Mouse (Mus musculus): ENCODE results near the gene Map3k21. TPM values are rescaled to one million over a fixed set of nuclear protein-coding genes. Genes with fewer than 3 reads are reported as not detected.

Map3k21 gene
- polyA plus RNA-seq, 1 experiment from 2014 or later = 5.3 TPM

DNA sequence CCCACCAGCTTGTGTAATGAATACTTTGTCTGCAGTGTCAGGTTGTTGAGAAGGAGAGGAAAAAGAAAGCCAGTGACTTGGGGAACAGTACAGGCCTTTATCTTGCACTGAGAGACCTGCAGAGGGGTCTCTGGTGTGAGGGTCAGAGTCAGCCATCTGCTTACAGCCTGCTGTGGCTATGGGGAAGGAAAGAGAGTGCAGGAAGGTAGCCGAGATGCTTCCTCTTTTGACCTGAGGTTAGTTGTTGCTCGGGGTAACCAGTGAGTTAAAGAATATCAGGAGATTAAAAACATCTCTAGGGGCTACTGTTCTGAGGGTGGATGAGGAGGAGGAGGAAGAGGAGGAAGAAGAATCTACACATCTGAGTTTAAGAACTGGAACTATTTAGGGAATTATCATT lies 77.7 kb downstream of the Map3k21 start:
- no peaks in the 10 kb centered on the region for H3K36me3 ChIP-seq (ENCODE audit: insufficient read depth)
- no peaks in the 10 kb centered on the region for H3K9me3 ChIP-seq (ENCODE audit: low read depth, low read length)
- no peak overlapping the region for H3K27ac ChIP-seq (ENCODE audit: low read depth)
- WGBS = 55% methylated on average over 2 of the region's 2 CpGs
- H3K27me3 ChIP-seq (ENCODE audit: insufficient read depth, low read length) = peaks cover 2% of the 10 kb centered on the region; the same call in 1 of the 2 replicates
- no peaks in the 10 kb centered on the region for H3K4me1 ChIP-seq (ENCODE audit: insufficient read depth)
- ATAC-seq (ENCODE audit: insufficient read depth) = no peak
- DNase-seq = no peak
- H3K4me3 ChIP-seq (ENCODE audit: low read depth, low read length) = no peak overlapping the region
- TF ChIP-seq CTCF (IDR thresholded peaks at IDR 0.05; ENCODE audit: low read depth) = no peak
- no peak overlapping the region for H3K4me2 ChIP-seq
- H3K9ac ChIP-seq = no peak overlapping the region

DNA sequence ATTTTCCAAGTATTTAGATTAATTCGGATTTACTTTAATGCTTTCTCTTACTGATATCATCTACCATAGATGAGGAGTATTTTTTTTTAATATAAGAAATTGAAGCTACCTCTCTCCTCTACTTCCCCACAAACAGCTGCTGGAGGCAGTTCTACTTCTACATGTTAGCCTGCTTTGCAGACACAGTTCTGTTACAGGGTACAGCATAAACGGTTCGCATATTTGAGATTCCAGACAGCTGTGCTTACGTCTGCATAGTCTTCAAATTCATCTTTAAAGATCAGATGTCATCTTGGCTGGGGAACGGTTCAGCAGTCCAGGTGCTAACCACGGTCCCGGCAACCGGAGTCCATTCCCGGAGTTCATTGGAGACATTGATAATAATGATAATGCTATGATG lies 83.4 kb downstream of the Map3k21 start:
- ATAC-seq (ENCODE audit: insufficient read depth) = no peak
- Histone ChIP-seq H3K36me3 (ENCODE audit: insufficient read depth) (no peaks in the 10 kb centered on the region), H3K4me2 (no peak overlapping the region), H3K4me1 (ENCODE audit: insufficient read depth) (no peaks in the 10 kb centered on the region), H3K27ac (ENCODE audit: low read depth) (no peak overlapping the region), H3K9ac (no peak overlapping the region), H3K9me3 (ENCODE audit: low read depth, low read length) (no peaks in the 10 kb centered on the region), H3K27me3 (ENCODE audit: insufficient read depth, low read length) (peaks cover 34% of the 10 kb centered on the region), H3K4me3 (ENCODE audit: low read depth, low read length) (no peak overlapping the region)
- 34% methylated on average over 9 of the region's 9 CpGs for WGBS
- no peak for TF ChIP-seq CTCF (IDR thresholded peaks at IDR 0.05; ENCODE audit: low read depth)
- peak; percentile 33 for DNase-seq

DNA sequence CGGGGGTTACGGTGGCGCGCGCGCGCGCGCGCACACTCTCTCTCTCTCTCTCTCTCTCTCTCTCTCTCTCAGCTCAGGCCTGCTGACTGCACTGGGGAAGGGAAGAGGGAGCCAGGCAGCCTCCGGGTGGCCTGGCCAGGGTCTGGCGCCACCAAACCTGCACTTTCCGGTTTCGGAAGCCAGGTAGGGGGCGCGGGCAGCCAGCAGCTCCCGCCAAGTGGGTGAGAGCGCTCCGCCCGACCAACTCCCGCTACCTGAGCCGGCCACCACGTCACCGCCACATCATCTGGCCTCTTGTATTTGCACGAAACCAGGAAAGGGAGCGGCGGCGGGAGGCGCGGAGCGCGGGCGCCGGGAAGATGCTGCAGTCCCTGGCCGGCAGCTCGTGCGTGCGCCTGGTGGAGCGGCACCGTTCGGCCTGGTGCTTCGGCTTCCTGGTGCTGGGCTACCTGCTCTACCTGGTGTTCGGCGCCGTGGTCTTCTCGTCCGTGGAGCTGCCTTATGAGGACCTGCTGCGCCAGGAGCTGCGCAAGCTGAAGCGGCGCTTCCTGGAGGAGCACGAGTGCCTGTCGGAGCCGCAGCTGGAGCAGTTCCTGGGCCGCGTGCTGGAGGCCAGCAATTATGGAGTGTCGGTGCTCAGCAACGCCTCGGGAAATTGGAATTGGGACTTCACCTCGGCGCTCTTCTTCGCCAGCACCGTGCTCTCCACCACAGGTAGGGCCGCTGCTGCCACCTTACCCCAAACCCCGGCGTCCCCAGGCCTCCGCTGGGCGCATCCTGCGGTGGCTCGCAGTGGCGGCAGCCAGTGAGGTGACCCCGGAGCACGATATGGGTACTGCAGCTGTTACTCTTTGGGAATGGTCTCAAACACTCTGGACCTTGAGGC lies 85.1 kb downstream of the Map3k21 start, which contains the start of gene Kcnk1:
TSS of gene Kcnk1 (plus strand) at position 70 of the 886 bp plus-strand sequence.
- ATAC-seq (ENCODE audit: insufficient read depth) (peak; percentile 80), DNase-seq (peak; percentile 78)
- Histone ChIP-seq H3K4me1 (ENCODE audit: insufficient read depth) (peaks cover 5% of the 10 kb centered on the region; the same call in 1 of the 2 replicates), H3K4me2 (peak within 1 kb of the TSS; percentile 74), H3K9ac (peak within 1 kb of the TSS; percentile 65), H3K36me3 (ENCODE audit: insufficient read depth) (no peaks in the 10 kb centered on the region), H3K27me3 (ENCODE audit: insufficient read depth, low read length) (peaks cover 34% of the 10 kb centered on the region), H3K27ac (ENCODE audit: low read depth) (peak within 1 kb of the TSS; percentile 81), H3K4me3 (ENCODE audit: low read depth, low read length) (peak within 1 kb of the TSS; percentile 56), H3K9me3 (ENCODE audit: low read depth, low read length) (no peaks in the 10 kb centered on the region)
- TF ChIP-seq CTCF (IDR thresholded peaks at IDR 0.05; ENCODE audit: low read depth) = peak; percentile 34; the same call in 1 of the 2 replicates
- under 1% methylated on average over 69 of the region's 73 CpGs for WGBS

DNA sequence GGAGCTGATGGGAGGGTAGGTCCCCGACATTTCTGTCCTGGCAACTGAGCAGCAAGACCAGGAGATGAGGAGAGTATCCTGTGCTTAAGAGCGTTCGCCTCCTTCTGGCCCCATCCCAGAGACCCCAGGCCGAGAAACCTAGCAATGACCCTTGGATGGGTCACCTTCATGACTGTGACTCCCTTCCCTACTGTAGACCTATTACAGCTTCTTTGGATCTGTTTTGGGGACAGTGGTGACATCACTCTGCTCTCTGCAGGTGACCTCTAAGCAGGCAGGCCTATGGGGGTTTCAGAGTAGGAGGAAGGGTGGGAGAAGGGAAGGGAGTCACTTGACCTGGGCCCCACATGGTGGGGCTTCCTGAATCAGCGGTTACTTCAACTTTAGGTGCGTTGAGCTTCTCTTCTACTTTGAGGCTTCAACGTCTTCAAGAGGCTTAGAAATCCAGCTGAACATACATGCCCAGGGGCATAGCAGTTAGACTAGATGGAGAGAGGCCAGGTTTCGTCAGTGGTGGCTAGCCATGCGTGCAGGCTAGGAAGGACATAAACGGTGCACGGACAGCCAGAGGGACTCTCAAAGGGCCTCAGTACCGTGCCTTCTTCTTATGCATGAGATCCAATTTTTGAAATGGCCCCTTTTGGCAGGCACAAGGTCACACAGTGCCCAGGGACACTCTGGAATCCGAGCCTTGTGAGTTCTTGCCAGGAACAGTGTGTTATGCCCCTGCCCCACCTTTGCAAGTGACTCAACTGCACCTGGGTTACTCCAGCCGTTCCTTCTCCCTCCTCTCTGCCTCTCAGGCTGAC lies 86.0 kb downstream of the Map3k21 start:
- Histone ChIP-seq H3K4me3 (ENCODE audit: low read depth, low read length) (peak overlapping the region; percentile 56), H3K9ac (peak overlapping the region; percentile 65), H3K27me3 (ENCODE audit: insufficient read depth, low read length) (peaks cover 34% of the 10 kb centered on the region), H3K4me1 (ENCODE audit: insufficient read depth) (peaks cover 5% of the 10 kb centered on the region; the same call in 1 of the 2 replicates), H3K27ac (ENCODE audit: low read depth) (peak overlapping the region; percentile 81; the same call in 1 of the 2 replicates), H3K4me2 (peak overlapping the region; percentile 74), H3K36me3 (ENCODE audit: insufficient read depth) (no peaks in the 10 kb centered on the region), H3K9me3 (ENCODE audit: low read depth, low read length) (no peaks in the 10 kb centered on the region)
- 18% methylated on average over 14 of the region's 14 CpGs for WGBS
- TF ChIP-seq CTCF (IDR thresholded peaks at IDR 0.05; ENCODE audit: low read depth) = no peak
- ATAC-seq (ENCODE audit: insufficient read depth) (0 out of 2 replicates have a peak, but pooled peaks have one; percentile 39), DNase-seq (peak; percentile 9)

DNA sequence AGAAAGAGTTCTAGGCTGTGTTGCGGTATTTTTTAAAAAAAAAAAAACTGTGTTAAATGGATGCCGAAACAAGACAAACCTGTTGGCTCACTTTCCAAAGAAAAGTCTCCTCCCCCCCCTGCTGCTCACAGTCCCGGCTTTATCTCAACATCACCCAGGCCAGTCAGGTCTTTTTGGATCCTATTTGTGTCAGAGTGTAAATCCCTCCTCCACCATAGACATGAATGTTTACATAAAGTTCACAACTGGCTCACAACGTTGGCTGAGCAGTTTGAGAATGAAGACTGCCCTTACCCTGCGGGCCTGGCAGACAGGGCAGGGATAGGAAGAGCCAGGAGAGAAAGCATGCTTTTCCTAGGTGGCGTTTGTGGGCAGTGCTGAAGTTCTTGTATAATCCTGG lies 86.7 kb downstream of the Map3k21 start:
- Histone ChIP-seq H3K27me3 (ENCODE audit: insufficient read depth, low read length) (peaks cover 34% of the 10 kb centered on the region), H3K9me3 (ENCODE audit: low read depth, low read length) (no peaks in the 10 kb centered on the region), H3K27ac (ENCODE audit: low read depth) (no peak overlapping the region), H3K9ac (no peak overlapping the region), H3K4me2 (peak overlapping the region; percentile 74), H3K36me3 (ENCODE audit: insufficient read depth) (no peaks in the 10 kb centered on the region), H3K4me1 (ENCODE audit: insufficient read depth) (peaks cover 5% of the 10 kb centered on the region; the same call in 1 of the 2 replicates), H3K4me3 (ENCODE audit: low read depth, low read length) (peak overlapping the region; percentile 56)
- DNase-seq = peak; percentile 65
- WGBS = 22% methylated on average over 6 of the region's 6 CpGs
- TF ChIP-seq CTCF (IDR thresholded peaks at IDR 0.05; ENCODE audit: low read depth) = no peak
- no peak for ATAC-seq (ENCODE audit: insufficient read depth)

Other genes starting within 250 kb of the Map3k21 start
- 7.6 and 8.1 TPM in 2 replicates for gene Map10, start 240.6 kb upstream of the Map3k21 start, polyA plus RNA-seq (2014; fragmentation: Nextera tagmentation; extraction: Ambion mirVana)
- 33.0 TPM in 2 replicates for gene Ntpcr, start 180.5 kb upstream of the Map3k21 start, polyA plus RNA-seq (2014; fragmentation: Nextera tagmentation; extraction: Ambion mirVana)
- 0.15 TPM in 1 of 2 replicates, not detected in the other for gene Pcnx2, start 12.1 kb upstream of the Map3k21 start, polyA plus RNA-seq (2014; fragmentation: Nextera tagmentation; extraction: Ambion mirVana)
- 48.3 and 49.0 TPM in 2 replicates for gene Kcnk1, start 84.7 kb downstream of the Map3k21 start, polyA plus RNA-seq (2014; fragmentation: Nextera tagmentation; extraction: Ambion mirVana)

Measured in lung, embryonic 14.5 days (tissue).